Mouse (Mus musculus) midbrain, embryonic 16.5 days (tissue): ENCODE measurements around the gene Svs1. TPM values are rescaled to one million over a fixed set of nuclear protein-coding genes. Genes with fewer than 3 reads are reported as not detected.

ENCODE experiments used
- ATAC-seq: fragments of 200-750 bp; cut with Nextera tagmentation; 2 replicates; pipeline ENCODE4 v1.8.0; 2017; ENCODE audit warnings: moderate TSS enrichment
- H3K27ac ChIP-seq: fragments of 300-500 bp; sonication (generic); 2 replicates; pipeline ENCODE4 v1.5.1; 2014; ENCODE audit warnings: mild to moderate bottlenecking, low read length, mixed read lengths
- H3K27me3 ChIP-seq: fragments of 300-500 bp; sonication (generic); 2 replicates; pipeline ENCODE4 v1.6.1; 2014; ENCODE audit warnings: low read depth, low read length, mixed read lengths; ENCODE audit not compliant: control insufficient read depth, insufficient read depth
- H3K36me3 ChIP-seq: fragments of 300-500 bp; sonication (generic); 2 replicates; pipeline ENCODE4 v1.6.1; 2014; ENCODE audit warnings: mild to moderate bottlenecking, low read length, moderate library complexity, mixed read lengths; ENCODE audit not compliant: control insufficient read depth, insufficient read depth
- H3K4me1 ChIP-seq: fragments of 300-500 bp; sonication (generic); 2 replicates; pipeline ENCODE4 v1.6.1; 2014; ENCODE audit warnings: mild to moderate bottlenecking, low read length, mixed read lengths; ENCODE audit not compliant: control insufficient read depth, insufficient read depth
- H3K4me2 ChIP-seq: fragments of 300-500 bp; sonication (generic); 2 replicates; pipeline ENCODE4 v1.6.1; 2014; ENCODE audit warnings: mild to moderate bottlenecking, low read length, mixed read lengths
- H3K4me3 ChIP-seq: fragments of 300-500 bp; sonication (generic); 2 replicates; pipeline ENCODE4 v1.5.1; 2014; ENCODE audit warnings: low read depth, mild to moderate bottlenecking, low read length, moderate library complexity, mixed read lengths
- H3K9ac ChIP-seq: fragments of 300-500 bp; sonication (generic); 2 replicates; pipeline ENCODE4 v1.6.1; 2014; ENCODE audit warnings: low read depth, low read length, mixed read lengths
- H3K9me3 ChIP-seq: fragments of 300-500 bp; sonication (generic); replicated peaks from 2 replicates; pipeline ENCODE4 v1.6.1; 2014; ENCODE audit warnings: mild to moderate bottlenecking, low read length, mixed read lengths; ENCODE audit not compliant: control insufficient read depth, poor library complexity, severe bottlenecking
- WGBS: fragments of 180-500 bp; shearing (Covaris S2); extraction: QIAGEN DNeasy Blood & Tissue Kit; methylation state at CpG from one replicate; pipeline ENCODE4 v1.1.7; 2014; 5-methylcytosine and 5-hydroxymethylcytosine counted together
- polyA plus RNA-seq: library from polyadenylated mRNA; unstranded; fragments of >200 nt; fragmentation: Nextera tagmentation; extraction: Ambion mirVana; gene quantifications from 2 replicates; pipeline ENCODE4 v1.2.1, GENCODE M21; 2015

Gene Svs1
- polyA plus RNA-seq, 1 experiment from 2014 or later = not detected

GRCm38 (mm10) chr6:49003381-49003780, 16.7 kb downstream of the Svs1 start:
- peaks cover 3% of the 10 kb centered on the region; the same call in 1 of the 2 replicates for H3K4me1 ChIP-seq
- no peak overlapping the region for H3K4me2 ChIP-seq
- 53% methylated on average over 4 of the region's 4 CpGs for WGBS
- H3K27me3 ChIP-seq = no peaks in the 10 kb centered on the region
- no peak overlapping the region for H3K9ac ChIP-seq
- ATAC-seq = no peak
- H3K36me3 ChIP-seq = no peaks in the 10 kb centered on the region
- no peak overlapping the region for H3K4me3 ChIP-seq
- H3K9me3 ChIP-seq = no peaks in the 10 kb centered on the region
- H3K27ac ChIP-seq = no peak overlapping the region

DNA sequence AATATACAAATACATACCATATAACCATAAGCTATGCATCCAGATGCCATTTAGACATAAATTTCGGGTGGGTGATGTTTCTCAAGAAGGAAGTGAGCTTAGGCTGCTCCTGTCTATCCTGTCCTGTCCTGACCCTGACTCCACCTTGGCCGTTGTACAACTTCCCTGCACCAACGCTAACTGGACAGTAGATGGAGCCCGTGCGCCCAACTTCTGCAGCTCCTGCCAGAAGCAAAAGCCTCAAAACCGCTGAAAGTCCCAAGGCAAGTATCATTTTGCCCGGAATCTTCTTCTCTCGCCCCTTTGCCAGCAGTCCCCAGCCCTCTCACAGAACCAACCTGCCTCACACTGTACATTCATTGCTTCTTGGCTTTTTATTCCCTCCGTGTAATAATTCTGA, 21.3 kb downstream of the Svs1 start:
- Histone ChIP-seq H3K9ac (no peak overlapping the region), H3K27me3 (no peaks in the 10 kb centered on the region), H3K36me3 (no peaks in the 10 kb centered on the region), H3K9me3 (no peaks in the 10 kb centered on the region), H3K27ac (no peak overlapping the region), H3K4me3 (peak overlapping the region; percentile 31), H3K4me1 (peaks cover 7% of the 10 kb centered on the region; the same call in 1 of the 2 replicates), H3K4me2 (peak overlapping the region; percentile 57)
- WGBS = under 1% methylated on average over 9 of the region's 9 CpGs
- peak; percentile 51; the same call in 1 of the 2 replicates for ATAC-seq

GRCm38 (mm10) chr6:49008420-49009160, 21.9 kb downstream of the Svs1 start:
- no peak for ATAC-seq
- Histone ChIP-seq H3K4me1 (peaks cover 7% of the 10 kb centered on the region; the same call in 1 of the 2 replicates), H3K9me3 (no peaks in the 10 kb centered on the region), H3K27me3 (no peaks in the 10 kb centered on the region), H3K4me2 (peak overlapping the region; percentile 57), H3K4me3 (peak overlapping the region; percentile 31), H3K27ac (no peak overlapping the region), H3K36me3 (no peaks in the 10 kb centered on the region), H3K9ac (no peak overlapping the region)
- 30% methylated on average over 13 of the region's 13 CpGs for WGBS

GRCm38 (mm10) chr6:49009161-49009555, 22.5 kb downstream of the Svs1 start:
- Histone ChIP-seq H3K27me3 (no peaks in the 10 kb centered on the region), H3K4me1 (peaks cover 7% of the 10 kb centered on the region; the same call in 1 of the 2 replicates), H3K36me3 (no peaks in the 10 kb centered on the region), H3K4me3 (no peak overlapping the region), H3K9ac (no peak overlapping the region), H3K27ac (no peak overlapping the region), H3K9me3 (no peaks in the 10 kb centered on the region), H3K4me2 (peak overlapping the region; percentile 0; the same call in 1 of the 2 replicates)
- WGBS = 37% methylated on average over 7 of the region's 7 CpGs
- no peak for ATAC-seq

- Histone ChIP-seq H3K27me3 (no peaks in the 10 kb centered on the region), H3K27ac (no peak overlapping the region), H3K4me1 (peaks cover 7% of the 10 kb centered on the region; the same call in 1 of the 2 replicates), H3K9ac (no peak overlapping the region), H3K4me3 (no peak overlapping the region), H3K4me2 (no peak overlapping the region), H3K9me3 (no peaks in the 10 kb centered on the region), H3K36me3 (no peaks in the 10 kb centered on the region)
- no peak for ATAC-seq
- 96% methylated on average over 1 of the region's 1 CpGs for WGBS
Measured at GRCm38 (mm10) chr6:49009665-49010064, 23.0 kb downstream of the Svs1 start.

DNA sequence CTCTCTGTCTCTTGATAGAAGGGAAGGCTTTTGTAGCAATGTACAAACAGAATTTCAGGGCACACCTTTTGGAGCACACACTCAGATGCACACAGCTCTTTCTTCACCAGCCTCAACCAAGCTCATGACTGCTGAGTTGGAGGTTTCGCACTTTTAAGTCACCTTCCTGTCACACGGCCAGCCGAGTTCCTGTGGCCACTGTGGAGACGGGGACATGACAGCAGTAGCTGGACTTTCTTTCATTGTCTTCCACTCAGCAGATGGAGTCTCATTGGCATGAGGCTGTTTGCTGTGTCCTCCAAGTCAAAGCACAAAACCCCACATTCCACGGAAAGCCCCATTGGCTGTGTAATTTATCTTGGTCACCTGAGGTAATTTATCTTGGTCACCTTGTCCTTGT, 24.5 kb downstream of the Svs1 start:
- H3K4me2 ChIP-seq = no peak overlapping the region
- peaks cover 7% of the 10 kb centered on the region; the same call in 1 of the 2 replicates for H3K4me1 ChIP-seq
- H3K9me3 ChIP-seq = no peaks in the 10 kb centered on the region
- no peak overlapping the region for H3K9ac ChIP-seq
- ATAC-seq = no peak
- no peak overlapping the region for H3K4me3 ChIP-seq
- 93% methylated on average over 5 of the region's 5 CpGs for WGBS
- H3K36me3 ChIP-seq = no peaks in the 10 kb centered on the region
- H3K27me3 ChIP-seq = no peaks in the 10 kb centered on the region
- H3K27ac ChIP-seq = no peak overlapping the region

GRCm38 (mm10) chr6:49013023-49013422, 26.4 kb downstream of the Svs1 start:
- no peaks in the 10 kb centered on the region for H3K9me3 ChIP-seq
- peaks cover 7% of the 10 kb centered on the region; the same call in 1 of the 2 replicates for H3K4me1 ChIP-seq
- H3K36me3 ChIP-seq = no peaks in the 10 kb centered on the region
- H3K4me2 ChIP-seq = no peak overlapping the region
- H3K27me3 ChIP-seq = no peaks in the 10 kb centered on the region
- no peak overlapping the region for H3K27ac ChIP-seq
- 84% methylated on average over 4 of the region's 4 CpGs for WGBS
- ATAC-seq = no peak
- no peak overlapping the region for H3K4me3 ChIP-seq
- no peak overlapping the region for H3K9ac ChIP-seq

- H3K27ac ChIP-seq = no peak overlapping the region
- 0 out of 2 replicates have a peak, but pooled peaks cover 3% of the 10 kb centered on the region for H3K4me1 ChIP-seq
- no peak for ATAC-seq
- 90% methylated on average over 3 of the region's 3 CpGs for WGBS
- no peaks in the 10 kb centered on the region for H3K9me3 ChIP-seq
- no peak overlapping the region for H3K4me3 ChIP-seq
- H3K4me2 ChIP-seq = no peak overlapping the region
- no peaks in the 10 kb centered on the region for H3K27me3 ChIP-seq
- H3K36me3 ChIP-seq = no peaks in the 10 kb centered on the region
- H3K9ac ChIP-seq = no peak overlapping the region
Measured at GRCm38 (mm10) chr6:49013458-49013857, 26.8 kb downstream of the Svs1 start.

- no peak overlapping the region for H3K9ac ChIP-seq
- no peaks in the 10 kb centered on the region for H3K9me3 ChIP-seq
- no peaks in the 10 kb centered on the region for H3K4me1 ChIP-seq
- H3K4me3 ChIP-seq = no peak overlapping the region
- WGBS = 79% methylated on average over 12 of the region's 12 CpGs
- H3K27ac ChIP-seq = no peak overlapping the region
- no peaks in the 10 kb centered on the region for H3K27me3 ChIP-seq
- no peaks in the 10 kb centered on the region for H3K36me3 ChIP-seq
- no peak overlapping the region for H3K4me2 ChIP-seq
- ATAC-seq = no peak
Measured at GRCm38 (mm10) chr6:49017150-49017549, 30.5 kb downstream of the Svs1 start.
